Mouse (Mus musculus) intestine, embryonic 14.5 days (tissue): ENCODE measurements around the gene Umod. TPM values are rescaled to one million over a fixed set of nuclear protein-coding genes. Genes with fewer than 3 reads are reported as not detected.

ENCODE experiments used
- polyA plus RNA-seq: library from polyadenylated mRNA; unstranded; fragments of >200 nt; fragmentation: Nextera tagmentation; extraction: Ambion mirVana; gene quantifications from 2 replicates; pipeline ENCODE4 v1.2.1, GENCODE M21; 2014

The Umod gene
- polyA plus RNA-seq, 1 experiment from 2014 or later = not detected

Other genes starting within 250 kb of the Umod start
- not detected in 2 replicates for gene Gp2, start 20.0 kb downstream of the Umod start, polyA plus RNA-seq
- gene Acsm5, start 40.2 kb upstream of the Umod start, polyA plus RNA-seq = not detected in 2 replicates
- not detected in 2 replicates for gene Pdilt, start 44.2 kb upstream of the Umod start, polyA plus RNA-seq
- not detected in 2 replicates for gene Acsm2, start 75.1 kb upstream of the Umod start, polyA plus RNA-seq
- not detected in 2 replicates for gene Acsm1, start 127.7 kb upstream of the Umod start, polyA plus RNA-seq
- gene Acsm4, start 210.7 kb upstream of the Umod start, polyA plus RNA-seq = not detected in 2 replicates
- gene Thumpd1, start 241.5 kb upstream of the Umod start, polyA plus RNA-seq = 84.4 and 90.9 TPM in 2 replicates